Mouse (Mus musculus) brain, embryonic 18.5 days (tissue): ENCODE data around the gene Gm9944.

Experiments
- DNase-seq: peaks from one replicate; pipeline ENCODE4 v3.0.0-alpha.2; 2012; ENCODE audit warnings: low read depth, low spot score

The Gm9944 gene

GRCm38 (mm10) chr4:144453217-144453616 lies at the start of gene Gm9944:
Gm9944 (minus strand) TSS chr4:144453317.
- no peak for DNase-seq

DNA sequence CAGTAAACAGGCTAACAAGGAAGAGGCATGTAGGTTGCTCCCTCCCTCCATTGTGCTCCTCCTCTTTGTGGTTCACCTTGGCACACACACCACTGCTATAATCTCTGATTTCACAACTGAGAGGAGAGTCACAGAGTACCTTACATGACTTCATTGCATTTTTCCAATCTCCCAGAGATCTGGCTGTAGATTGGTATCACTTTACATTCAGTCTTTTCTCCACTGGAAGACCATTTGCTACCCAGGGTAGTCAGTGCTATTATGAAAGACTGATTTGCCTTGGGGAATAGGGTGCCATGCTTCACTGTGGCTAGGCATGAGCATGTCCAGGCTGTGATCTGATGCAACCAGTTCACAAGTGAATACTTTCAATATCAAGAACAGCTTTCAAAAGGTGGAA lies 40.2 kb upstream of the Gm9944 start:
- no peak for DNase-seq

GRCm38 (mm10) chr4:144468091-144468490 lies 15.0 kb upstream of the Gm9944 start:
- no peak for DNase-seq

GRCm38 (mm10) chr4:144465206-144465605 lies 12.1 kb upstream of the Gm9944 start:
- no peak for DNase-seq

DNA sequence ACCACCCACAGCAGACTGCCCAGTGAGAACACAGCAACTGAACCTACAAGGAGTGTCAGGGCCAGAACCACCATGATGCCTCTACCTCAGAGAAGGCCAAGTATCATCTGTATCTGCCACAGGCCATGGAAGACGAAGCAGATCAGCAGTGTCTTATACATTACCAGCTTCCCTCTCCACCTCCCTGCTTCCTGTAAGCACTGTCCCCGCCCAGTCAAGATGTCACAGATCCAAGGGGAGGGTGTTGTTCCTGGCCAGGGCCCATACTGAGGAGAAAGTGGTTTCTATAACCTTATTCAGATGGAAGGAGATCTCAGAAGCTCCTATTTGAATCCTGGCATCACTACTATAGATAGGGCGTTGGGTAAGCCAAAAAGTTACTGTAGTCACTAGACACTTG lies 10.5 kb upstream of the Gm9944 start, which contains the start of gene Aadacl3:
Aadacl3 (minus strand) TSS at position 101 of the 400 bp plus-strand sequence.
- no peak for DNase-seq

- no peak for DNase-seq
Measured at GRCm38 (mm10) chr4:144448546-144448945, 4.6 kb downstream of the Gm9944 start.

GRCm38 (mm10) chr4:144441582-144441981 lies 11.5 kb downstream of the Gm9944 start:
- DNase-seq = no peak

DNA sequence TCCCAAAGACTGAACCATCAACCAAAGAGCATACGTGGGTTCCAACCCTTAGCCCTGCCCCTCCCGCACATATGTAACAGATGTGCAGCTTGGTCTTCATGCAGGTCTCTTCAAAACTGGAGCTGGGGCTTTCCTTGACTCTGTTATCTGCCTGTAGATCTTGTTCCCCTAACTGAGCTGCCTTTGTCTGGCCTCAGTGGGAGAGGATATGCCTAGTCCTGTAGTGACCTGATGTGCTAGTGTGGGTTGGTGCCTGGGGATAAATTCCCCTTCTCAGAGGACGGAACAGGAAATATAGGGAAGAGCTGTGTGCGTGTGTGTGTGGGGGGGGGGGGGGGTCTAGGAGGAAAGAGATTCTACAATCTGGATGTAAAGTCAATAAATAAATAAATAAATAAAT lies 12.0 kb downstream of the Gm9944 start:
- no peak for DNase-seq

- no peak for DNase-seq
Measured at GRCm38 (mm10) chr4:144438672-144439071, 14.4 kb downstream of the Gm9944 start, which contains the start of gene 1700012P22Rik. 1700012P22Rik (minus strand) TSS chr4:144438772.

- no peak for DNase-seq
Measured at GRCm38 (mm10) chr4:144433216-144433615, 19.9 kb downstream of the Gm9944 start.

DNA sequence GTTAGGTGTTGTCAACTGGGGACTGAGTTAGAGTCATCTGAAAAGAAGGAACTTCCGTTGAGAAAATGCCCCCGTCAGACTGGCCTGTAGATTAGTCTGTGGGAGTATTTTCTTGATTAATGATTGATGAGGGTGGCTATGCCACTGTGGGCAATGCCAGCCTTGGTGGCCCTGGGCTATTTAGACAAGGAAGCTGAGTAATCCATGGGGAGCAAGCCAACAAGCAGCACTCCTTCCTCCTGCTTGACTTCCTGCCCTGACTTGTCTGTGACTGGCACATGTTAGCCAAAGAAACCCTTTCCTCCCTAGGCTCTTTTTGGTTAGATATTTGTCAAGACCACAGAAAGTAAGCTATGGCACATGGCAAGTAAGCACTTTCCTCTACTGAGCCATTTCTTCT lies 22.4 kb downstream of the Gm9944 start:
- DNase-seq = no peak

DNA sequence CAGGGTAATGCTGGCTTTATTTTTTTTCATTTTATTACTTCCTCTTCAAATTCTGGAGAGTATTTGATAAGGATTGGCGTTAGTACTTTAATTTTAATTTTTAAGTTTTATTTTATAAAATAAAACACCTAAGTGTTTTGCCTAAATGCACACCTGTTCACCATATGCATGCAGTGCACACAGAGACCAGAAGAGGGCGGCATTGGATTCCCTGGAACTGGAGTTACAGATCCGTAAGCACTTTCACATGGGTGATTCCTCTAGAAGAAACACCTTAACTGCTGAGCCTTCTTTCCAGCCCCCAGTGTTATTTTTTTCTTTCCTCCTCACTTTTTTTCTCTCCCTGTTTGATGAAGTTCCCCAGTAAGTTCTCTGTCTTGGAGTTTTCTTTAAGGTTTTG lies 24.2 kb downstream of the Gm9944 start:
- DNase-seq = no peak

- DNase-seq = no peak
Measured at GRCm38 (mm10) chr4:144424590-144424989, 28.5 kb downstream of the Gm9944 start.

GRCm38 (mm10) chr4:144420644-144421043 lies 32.5 kb downstream of the Gm9944 start:
- no peak for DNase-seq

- no peak for DNase-seq
Measured at GRCm38 (mm10) chr4:144408290-144408689, 44.8 kb downstream of the Gm9944 start, which contains the start of gene Pramef12. Pramef12 (minus strand) TSS chr4:144408464.

GRCm38 (mm10) chr4:144406261-144406660 lies 46.9 kb downstream of the Gm9944 start:
- DNase-seq = no peak

DNA sequence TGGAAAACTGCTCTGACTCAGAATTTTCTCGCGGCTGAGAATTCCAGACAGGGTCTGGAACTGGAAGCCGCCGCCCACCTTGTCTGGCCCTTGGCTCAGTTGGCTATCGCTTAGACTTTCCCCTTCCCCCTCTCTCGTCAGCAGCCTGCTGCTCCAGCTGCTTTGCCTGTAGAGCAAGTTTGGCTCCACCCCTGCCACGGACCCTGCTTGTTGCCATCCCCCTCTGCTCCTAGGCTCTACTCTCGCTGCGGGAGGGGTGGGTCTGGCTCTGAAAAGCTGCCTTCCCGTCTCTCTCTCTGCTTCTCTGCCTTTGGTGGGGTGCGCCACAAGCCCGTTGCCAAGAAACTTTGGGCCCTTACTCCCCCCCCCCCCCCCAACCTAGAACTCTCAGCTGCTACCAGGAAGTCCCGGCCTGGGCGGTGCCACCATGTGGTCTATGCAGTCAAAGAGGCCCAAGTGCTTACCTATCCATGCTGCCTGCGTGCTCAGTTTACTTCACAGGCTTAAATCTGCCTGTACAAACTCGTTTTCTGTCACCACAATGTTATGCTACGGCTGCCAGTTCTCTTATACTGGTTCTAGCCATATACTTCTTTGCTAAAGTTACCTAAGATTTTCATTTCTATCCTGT lies 48.5 kb downstream of the Gm9944 start:
- DNase-seq = no peak
